Mouse (Mus musculus) midbrain, embryonic 12.5 days (tissue): ENCODE measurements around the gene Slc4a4. TPM values are rescaled to one million over a fixed set of nuclear protein-coding genes. Genes with fewer than 3 reads are reported as not detected.
"Not testable (repeated sequence)": the region's sequence is repeated elsewhere in the genome, so short reads cannot be mapped to it uniquely, and the experiment has no call there.

Experiments
- ATAC-seq: fragments of 200-750 bp; cut with Nextera tagmentation; 2 replicates; pipeline ENCODE4 v1.8.0; 2017; ENCODE audit warnings: low read depth, moderate TSS enrichment, moderate library complexity; ENCODE audit not compliant: low FRiP score
- H3K27ac ChIP-seq: fragments of 300-500 bp; sonication (generic); replicated peaks from 2 replicates; pipeline ENCODE4 v1.5.1; 2016; ENCODE audit warnings: mild to moderate bottlenecking
- H3K27me3 ChIP-seq: fragments of 300-500 bp; sonication (generic); 2 replicates; pipeline ENCODE4 v1.6.1; 2016; ENCODE audit warnings: mild to moderate bottlenecking
- H3K36me3 ChIP-seq: fragments of 300-500 bp; sonication (generic); 2 replicates; pipeline ENCODE4 v1.6.1; 2016
- H3K4me1 ChIP-seq: fragments of 300-500 bp; sonication (generic); 2 replicates; pipeline ENCODE4 v1.6.1; 2016
- H3K4me2 ChIP-seq: fragments of 300-500 bp; sonication (generic); replicated peaks from 2 replicates; pipeline ENCODE4 v1.6.1; 2016; ENCODE audit warnings: mild to moderate bottlenecking, moderate library complexity
- H3K4me3 ChIP-seq: fragments of 300-500 bp; sonication (generic); 2 replicates; pipeline ENCODE4 v1.5.1; 2016; ENCODE audit warnings: mild to moderate bottlenecking
- H3K9ac ChIP-seq: fragments of 300-500 bp; sonication (generic); replicated peaks from 2 replicates; pipeline ENCODE4 v1.6.1; 2016; ENCODE audit warnings: mild to moderate bottlenecking, moderate library complexity
- H3K9me3 ChIP-seq: fragments of 300-500 bp; sonication (generic); 2 replicates; pipeline ENCODE4 v1.6.1; 2016; ENCODE audit warnings: mild to moderate bottlenecking
- WGBS: fragments of 180-500 bp; shearing (Covaris S2); methylation state at CpG from one replicate; pipeline ENCODE4 v1.1.7; 2016; 5-methylcytosine and 5-hydroxymethylcytosine counted together
- polyA plus RNA-seq: library from polyadenylated mRNA; unstranded; fragments of >200 nt; fragmentation: Nextera tagmentation; extraction: Ambion mirVana; gene quantifications from 2 replicates; pipeline ENCODE4 v1.2.1, GENCODE M21; 2016

Gene Slc4a4
- polyA plus RNA-seq, 1 experiment from 2014 or later: 3.0 TPM

DNA sequence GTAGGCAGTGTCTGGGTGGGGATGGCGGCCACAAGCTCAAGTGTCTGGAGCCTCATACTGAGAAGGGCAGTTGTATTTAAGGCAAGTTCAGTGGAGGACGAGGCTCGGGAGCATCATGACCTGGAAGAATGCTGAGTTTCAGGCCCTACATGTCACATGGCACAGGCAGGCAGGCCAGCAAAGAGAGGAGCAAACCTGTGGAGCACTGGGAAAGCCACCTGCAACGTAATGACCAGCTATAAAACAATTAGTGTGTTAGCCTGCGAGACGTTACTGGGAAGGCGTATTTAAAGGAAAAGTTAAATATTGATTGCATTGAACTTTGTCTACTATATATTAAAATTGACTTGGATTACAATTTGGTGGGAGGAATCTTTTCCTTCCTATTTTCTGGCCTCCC lies 97.0 kb downstream of the Slc4a4 start:
- Histone ChIP-seq H3K9me3 (no peaks in the 10 kb centered on the region), H3K4me2 (no peak overlapping the region), H3K36me3 (no peaks in the 10 kb centered on the region), H3K4me3 (no peak overlapping the region), H3K9ac (no peak overlapping the region), H3K4me1 (no peaks in the 10 kb centered on the region), H3K27me3 (no peaks in the 10 kb centered on the region), H3K27ac (no peak overlapping the region)
- 87% methylated on average over 7 of the region's 7 CpGs for WGBS
- no peak for ATAC-seq

DNA sequence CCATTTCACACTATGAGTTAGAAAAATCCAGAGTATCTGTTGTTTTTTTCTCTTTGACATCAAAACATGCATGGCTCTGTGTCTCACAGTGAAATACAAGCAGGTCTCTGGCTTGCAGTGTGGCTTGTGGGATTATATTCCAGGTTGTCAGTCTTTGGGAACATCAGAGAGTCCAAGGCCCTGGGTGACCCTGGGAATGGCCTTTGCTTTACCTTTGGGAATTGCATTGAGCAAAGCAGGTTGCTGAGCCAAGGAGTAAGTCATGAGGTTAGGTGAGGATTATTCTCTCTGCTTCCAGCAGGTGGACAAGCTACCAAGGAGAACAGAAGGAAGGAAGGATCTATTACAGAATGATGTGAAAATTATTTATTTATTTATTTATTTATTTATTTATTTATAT lies 102.4 kb downstream of the Slc4a4 start:
- Histone ChIP-seq H3K4me1 (no peaks in the 10 kb centered on the region), H3K4me2 (no peak overlapping the region), H3K36me3 (no peaks in the 10 kb centered on the region), H3K27ac (no peak overlapping the region), H3K9me3 (no peaks in the 10 kb centered on the region), H3K27me3 (no peaks in the 10 kb centered on the region), H3K4me3 (no peak overlapping the region), H3K9ac (no peak overlapping the region)
- no peak for ATAC-seq

- 67% methylated on average over 9 of the region's 9 CpGs for WGBS
- H3K36me3 ChIP-seq: no peaks in the 10 kb centered on the region
- no peak for ATAC-seq
- H3K4me1 ChIP-seq: no peaks in the 10 kb centered on the region
- H3K27ac ChIP-seq: no peak overlapping the region
- no peak overlapping the region for H3K4me3 ChIP-seq
- H3K4me2 ChIP-seq: no peak overlapping the region
- no peaks in the 10 kb centered on the region for H3K27me3 ChIP-seq
- no peaks in the 10 kb centered on the region for H3K9me3 ChIP-seq
- H3K9ac ChIP-seq: no peak overlapping the region
These were observed 103.7 kb downstream of the Slc4a4 start for GRCm38 (mm10) chr5:88990196-88990747.

DNA sequence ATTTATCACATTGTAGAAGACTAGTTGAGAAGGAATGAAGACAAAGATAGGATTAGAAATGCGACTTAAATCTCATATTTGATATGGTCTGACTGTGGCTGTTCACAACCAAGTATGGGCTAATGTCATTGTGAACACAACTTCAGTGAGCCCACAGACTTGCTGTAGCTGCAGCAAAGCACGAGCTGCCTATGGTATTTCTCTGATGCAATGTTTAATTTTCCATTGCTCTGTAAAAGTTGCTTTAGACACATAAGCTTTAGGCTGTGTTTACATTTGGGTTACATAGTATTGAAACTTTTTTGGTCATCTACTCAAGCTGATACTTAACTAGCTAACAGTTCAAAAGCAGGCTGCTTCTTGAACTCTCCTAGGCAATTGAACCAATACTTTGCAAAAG lies 104.7 kb downstream of the Slc4a4 start:
- not testable (repeated sequence) for H3K27me3 ChIP-seq, H3K9ac ChIP-seq, H3K27ac ChIP-seq, H3K36me3 ChIP-seq, H3K4me3 ChIP-seq, H3K4me2 ChIP-seq, ATAC-seq, H3K9me3 ChIP-seq, H3K4me1 ChIP-seq
- 88% methylated on average over 2 of the region's 2 CpGs for WGBS

DNA sequence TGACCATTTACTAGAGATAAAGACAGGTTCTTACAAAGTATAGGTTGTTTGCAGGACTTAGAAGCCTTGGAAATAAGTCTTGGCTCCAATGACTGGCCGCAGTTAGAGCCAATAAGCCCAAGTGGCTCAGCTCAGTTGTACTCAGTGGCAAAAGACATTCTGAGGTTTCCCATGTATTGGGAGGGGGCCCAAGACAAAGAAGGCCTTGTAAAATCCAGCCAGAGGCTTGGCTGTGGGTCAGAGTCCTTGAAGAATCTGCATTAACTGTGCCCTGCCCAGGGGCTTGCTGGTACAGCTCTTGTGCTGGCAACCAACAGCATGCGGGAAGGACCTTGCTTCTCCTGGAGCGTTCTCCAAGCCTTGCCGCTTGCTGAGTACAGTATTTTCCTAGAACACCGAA lies 107.9 kb downstream of the Slc4a4 start:
- no peak overlapping the region for H3K9ac ChIP-seq
- H3K4me2 ChIP-seq: no peak overlapping the region
- ATAC-seq: no peak
- WGBS: 96% methylated on average over 5 of the region's 5 CpGs
- no peaks in the 10 kb centered on the region for H3K36me3 ChIP-seq
- H3K27ac ChIP-seq: no peak overlapping the region
- no peaks in the 10 kb centered on the region for H3K27me3 ChIP-seq
- no peaks in the 10 kb centered on the region for H3K9me3 ChIP-seq
- no peaks in the 10 kb centered on the region for H3K4me1 ChIP-seq
- no peak overlapping the region for H3K4me3 ChIP-seq

- no peak overlapping the region for H3K4me3 ChIP-seq
- H3K27me3 ChIP-seq: no peaks in the 10 kb centered on the region
- H3K27ac ChIP-seq: no peak overlapping the region
- no peaks in the 10 kb centered on the region for H3K4me1 ChIP-seq
- 96% methylated on average over 8 of the region's 8 CpGs for WGBS
- H3K4me2 ChIP-seq: no peak overlapping the region
- H3K36me3 ChIP-seq: no peaks in the 10 kb centered on the region
- no peak overlapping the region for H3K9ac ChIP-seq
- no peak for ATAC-seq
- 0 out of 2 replicates have a peak, but pooled peaks cover 2% of the 10 kb centered on the region for H3K9me3 ChIP-seq
These were observed 109.6 kb downstream of the Slc4a4 start for GRCm38 (mm10) chr5:88996246-88996645.

- Histone ChIP-seq H3K9ac (no peak overlapping the region), H3K27ac (no peak overlapping the region), H3K4me2 (no peak overlapping the region), H3K4me3 (no peak overlapping the region), H3K36me3 (no peaks in the 10 kb centered on the region), H3K4me1 (no peaks in the 10 kb centered on the region), H3K9me3 (0 out of 2 replicates have a peak, but pooled peaks cover 2% of the 10 kb centered on the region), H3K27me3 (no peaks in the 10 kb centered on the region)
- ATAC-seq: no peak
- 93% methylated on average over 6 of the region's 6 CpGs for WGBS
These were observed 110.7 kb downstream of the Slc4a4 start for GRCm38 (mm10) chr5:88997277-88997676.

GRCm38 (mm10) chr5:88999793-89000192 lies 113.2 kb downstream of the Slc4a4 start:
- Histone ChIP-seq H3K36me3 (no peaks in the 10 kb centered on the region), H3K4me1 (no peaks in the 10 kb centered on the region), H3K4me2 (no peak overlapping the region), H3K9me3 (0 out of 2 replicates have a peak, but pooled peaks cover 2% of the 10 kb centered on the region), H3K27me3 (no peaks in the 10 kb centered on the region), H3K4me3 (no peak overlapping the region), H3K9ac (no peak overlapping the region), H3K27ac (no peak overlapping the region)
- WGBS: 90% methylated on average over 6 of the region's 6 CpGs
- no peak for ATAC-seq

GRCm38 (mm10) chr5:89000598-89000997 lies 114.0 kb downstream of the Slc4a4 start:
- no peaks in the 10 kb centered on the region for H3K36me3 ChIP-seq
- no peak for ATAC-seq
- H3K9ac ChIP-seq: no peak overlapping the region
- no peak overlapping the region for H3K27ac ChIP-seq
- no peaks in the 10 kb centered on the region for H3K4me1 ChIP-seq
- H3K4me2 ChIP-seq: no peak overlapping the region
- H3K9me3 ChIP-seq: 0 out of 2 replicates have a peak, but pooled peaks cover 2% of the 10 kb centered on the region
- H3K4me3 ChIP-seq: no peak overlapping the region
- WGBS: 99% methylated on average over 7 of the region's 7 CpGs
- H3K27me3 ChIP-seq: no peaks in the 10 kb centered on the region

DNA sequence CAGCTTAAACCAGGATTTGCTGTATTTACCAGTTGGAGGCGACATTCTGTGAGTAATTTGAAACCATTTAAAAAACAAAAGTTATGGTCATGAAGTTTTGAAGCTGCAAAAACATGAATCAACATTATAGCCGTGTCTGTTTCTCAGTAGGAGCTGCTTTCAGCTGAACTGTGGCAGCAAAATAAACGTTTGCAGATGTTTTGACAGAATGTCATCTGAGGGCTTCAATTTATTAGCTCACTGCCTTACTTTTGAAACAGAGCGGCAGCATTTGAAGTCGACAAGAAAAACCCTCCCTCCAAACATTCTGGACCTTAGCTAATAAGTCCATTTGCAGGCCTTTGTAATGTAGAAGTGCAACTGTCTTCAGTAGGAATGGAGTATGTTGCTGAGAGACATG lies 123.5 kb downstream of the Slc4a4 start:
- Histone ChIP-seq H3K4me3 (no peak overlapping the region), H3K9me3 (no peaks in the 10 kb centered on the region), H3K4me1 (no peaks in the 10 kb centered on the region), H3K4me2 (no peak overlapping the region), H3K36me3 (no peaks in the 10 kb centered on the region), H3K27ac (no peak overlapping the region), H3K27me3 (no peaks in the 10 kb centered on the region), H3K9ac (no peak overlapping the region)
- WGBS: 70% methylated on average over 5 of the region's 5 CpGs
- ATAC-seq: no peak

- ATAC-seq: no peak
These were observed 125.8 kb downstream of the Slc4a4 start for GRCm38 (mm10) chr5:89012456-89012855.

DNA sequence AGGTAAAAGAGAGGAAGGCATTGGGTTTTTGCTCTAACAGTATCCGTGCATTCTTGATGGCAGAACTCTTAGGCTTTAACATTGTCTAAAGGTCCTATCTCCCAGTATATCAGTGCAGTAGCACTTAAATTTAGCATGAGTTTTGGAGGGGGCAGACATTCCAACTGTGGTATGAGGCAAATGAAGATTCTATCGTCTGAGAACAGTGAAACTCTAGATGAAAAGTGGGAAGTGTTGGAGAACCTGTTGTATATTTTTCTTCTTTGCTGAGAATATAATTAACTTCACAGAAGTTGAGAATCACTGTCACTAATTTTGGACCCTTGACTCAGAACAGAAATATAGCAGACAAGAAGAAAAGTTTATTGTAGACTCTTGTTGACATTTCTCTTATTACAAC lies 128.2 kb downstream of the Slc4a4 start:
- no peaks in the 10 kb centered on the region for H3K9me3 ChIP-seq
- ATAC-seq: no peak
- no peaks in the 10 kb centered on the region for H3K27me3 ChIP-seq
- no peak overlapping the region for H3K4me3 ChIP-seq
- no peak overlapping the region for H3K9ac ChIP-seq
- 85% methylated on average over 2 of the region's 2 CpGs for WGBS
- H3K4me2 ChIP-seq: no peak overlapping the region
- no peaks in the 10 kb centered on the region for H3K4me1 ChIP-seq
- H3K27ac ChIP-seq: no peak overlapping the region
- no peaks in the 10 kb centered on the region for H3K36me3 ChIP-seq

More at GRCm38 (mm10) chr5:89012456-89012855, 125.8 kb downstream of the Slc4a4 start:
- 94% methylated on average over 3 of the region's 3 CpGs for WGBS
- Histone ChIP-seq H3K36me3 (no peaks in the 10 kb centered on the region), H3K9ac (no peak overlapping the region), H3K27ac (no peak overlapping the region), H3K9me3 (no peaks in the 10 kb centered on the region), H3K27me3 (no peaks in the 10 kb centered on the region), H3K4me3 (no peak overlapping the region), H3K4me1 (no peaks in the 10 kb centered on the region), H3K4me2 (no peak overlapping the region)

- ATAC-seq: no peak
- no peak overlapping the region for H3K9ac ChIP-seq
- H3K27me3 ChIP-seq: no peaks in the 10 kb centered on the region
- H3K4me1 ChIP-seq: no peaks in the 10 kb centered on the region
- H3K4me2 ChIP-seq: no peak overlapping the region
- WGBS: 91% methylated on average over 5 of the region's 5 CpGs
- H3K27ac ChIP-seq: no peak overlapping the region
- H3K36me3 ChIP-seq: no peaks in the 10 kb centered on the region
- H3K9me3 ChIP-seq: no peaks in the 10 kb centered on the region
- H3K4me3 ChIP-seq: no peak overlapping the region
These were observed 129.3 kb downstream of the Slc4a4 start for GRCm38 (mm10) chr5:89015878-89016277.
